Mouse (Mus musculus): ENCODE data around the gene Gm21887. TPM values are rescaled to one million over a fixed set of nuclear protein-coding genes. Genes with fewer than 3 reads are reported as not detected.
"Not testable (repeated sequence)": the region's sequence is repeated elsewhere in the genome, so short reads cannot be mapped to it uniquely, and the experiment has no call there.

Gene Gm21887
- total RNA-seq, 2 experiments from 2014 or later: 190 to 207 TPM

GRCm38 (mm10) chrX:169980203-169980556, 29.3 kb upstream of the Gm21887 start:
- DNase-seq (ENCODE audit: extremely low spot score in 1 of 2, low spot score in 2 of 2): peak in 1 of 2 experiments; percentile 42
- H3K4me3 ChIP-seq: not testable (repeated sequence)
- peak overlapping the region; percentile 24; the same call in 1 of the 2 replicates for H3K27ac ChIP-seq
- intact Hi-C loops (cut with DNase I): loop anchor here (5.0 kb wide), 1 partner anchor 183 kb away; no protein-coding TSS in a partner anchor

GRCm38 (mm10) chrX:169980809-169981289, 28.6 kb upstream of the Gm21887 start:
- no peak for TF ChIP-seq CTCF (IDR thresholded peaks at IDR 0.05)
- intact Hi-C loops (cut with DNase I): loop anchor here (5.0 kb wide), 1 partner anchor 184 kb away; no protein-coding TSS in a partner anchor
- Histone ChIP-seq H3K27ac (no peak overlapping the region), H3K4me3 (no peak overlapping the region)
- peak in 1 of 2 experiments; percentile 29 for DNase-seq (ENCODE audit: extremely low spot score in 1 of 2, low spot score in 2 of 2)

DNA sequence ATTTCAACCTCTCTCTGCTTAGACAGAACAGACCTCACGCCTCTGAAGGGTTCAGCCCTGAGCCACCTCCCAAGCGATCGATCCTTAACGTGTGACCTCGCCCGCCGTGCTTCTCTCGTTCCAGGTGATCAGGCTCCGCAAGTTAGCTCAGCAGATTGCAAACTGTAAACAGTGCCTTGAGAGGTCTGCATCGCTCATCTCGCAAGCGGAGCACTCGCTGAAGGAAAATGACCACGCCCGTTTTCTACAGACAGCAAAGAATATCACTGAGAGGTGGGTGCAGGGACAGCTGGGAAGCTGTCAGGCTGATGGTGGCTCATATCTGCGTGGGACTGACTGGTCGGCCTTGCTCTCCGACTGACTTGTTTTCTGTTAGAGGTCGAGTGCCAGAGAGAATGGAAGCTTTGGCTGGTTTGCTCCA, 27.7 kb upstream of the Gm21887 start:
- intact Hi-C loops (cut with DNase I): loop anchor here (5.0 kb wide), 1 partner anchor 184 kb away; no protein-coding TSS in a partner anchor
- H3K4me3 ChIP-seq: not testable (repeated sequence)
- peak overlapping the region; percentile 0; the same call in 1 of the 2 replicates for H3K27ac ChIP-seq
- DNase-seq (ENCODE audit: extremely low spot score in 1 of 2, low spot score in 2 of 2): peak; percentile 41 to 61

- peak in 1 of 2 experiments; percentile 36 for DNase-seq (ENCODE audit: extremely low spot score in 1 of 2, low spot score in 2 of 2)
Measured at GRCm38 (mm10) chrX:169982606-169983400, 26.7 kb upstream of the Gm21887 start.

GRCm38 (mm10) chrX:169983401-169984165, 25.9 kb upstream of the Gm21887 start:
- DNase-seq (ENCODE audit: extremely low spot score in 1 of 2, low spot score in 2 of 2): peak; percentile 18 to 51
- not testable (repeated sequence) for H3K4me3 ChIP-seq, H3K27ac ChIP-seq
- intact Hi-C loops (cut with DNase I): loop anchor here (5.0 kb wide), 1 partner anchor 186 kb away; no protein-coding TSS in a partner anchor

More at GRCm38 (mm10) chrX:169982606-169983400, 26.7 kb upstream of the Gm21887 start:
- not testable (repeated sequence) for H3K4me3 ChIP-seq, H3K27ac ChIP-seq
- intact Hi-C loops (cut with DNase I): loop anchor here (5.0 kb wide), 1 partner anchor 186 kb away; no protein-coding TSS in a partner anchor

DNA sequence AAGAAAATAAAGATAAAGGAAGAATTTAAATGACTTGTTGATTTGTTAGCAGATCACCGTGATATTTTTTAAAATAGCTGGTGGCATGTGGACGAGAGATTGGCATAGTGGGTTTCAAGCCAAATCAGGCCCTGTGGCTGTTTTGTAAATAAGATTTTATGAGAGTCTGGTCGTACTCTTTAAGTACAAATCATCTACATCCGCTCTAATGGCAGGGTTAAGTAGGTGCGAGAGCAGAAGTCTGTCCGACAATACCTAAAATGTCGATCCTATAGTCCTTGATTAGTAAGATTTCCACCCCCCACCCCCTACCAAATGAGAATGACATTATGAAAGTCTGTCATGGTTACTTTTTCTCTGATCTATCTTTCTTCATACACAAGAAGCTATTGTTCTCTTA, 25.1 kb upstream of the Gm21887 start:
- intact Hi-C loops (cut with DNase I): loop anchor here (5.0 kb wide), 1 partner anchor 187 kb away; no protein-coding TSS in a partner anchor
- H3K4me3 ChIP-seq, H3K27ac ChIP-seq: not testable (repeated sequence)
- peak in 1 of 2 experiments; percentile 13 for DNase-seq (ENCODE audit: extremely low spot score in 1 of 2, low spot score in 2 of 2)

- DNase-seq (ENCODE audit: extremely low spot score in 1 of 2, low spot score in 2 of 2): peak; percentile 20 to 55
- not testable (repeated sequence) for H3K4me3 ChIP-seq, H3K27ac ChIP-seq
- intact Hi-C loops (cut with DNase I): loop anchor here (5.0 kb wide), 1 partner anchor 188 kb away; no protein-coding TSS in a partner anchor
Measured at GRCm38 (mm10) chrX:169984853-169985252, 24.6 kb upstream of the Gm21887 start.

DNA sequence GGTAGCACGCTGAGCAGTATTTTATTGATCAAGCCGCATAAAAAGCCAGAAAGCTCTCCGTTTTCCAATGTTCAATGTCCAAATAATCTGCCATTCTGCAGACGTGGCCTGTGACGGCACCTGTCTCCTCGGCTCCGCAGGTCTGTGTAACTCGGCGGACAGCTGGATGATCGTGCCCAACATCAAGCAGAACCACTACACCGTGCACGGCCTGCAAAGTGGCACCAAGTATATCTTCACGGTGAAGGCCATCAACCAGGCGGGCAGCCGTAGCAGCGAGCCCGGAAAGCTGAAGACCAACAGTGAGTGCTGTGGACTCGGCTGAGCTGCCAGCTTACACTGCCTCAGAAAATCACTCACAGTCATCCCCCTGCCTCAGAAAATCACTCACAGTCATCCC, 23.7 kb upstream of the Gm21887 start:
- H3K4me3 ChIP-seq, H3K27ac ChIP-seq: not testable (repeated sequence)
- peak; percentile 53 to 70 for DNase-seq (ENCODE audit: extremely low spot score in 1 of 2, low spot score in 2 of 2)
- intact Hi-C loops (cut with DNase I): loop anchor here (1.0 kb wide), 1 partner anchor 69 kb away; no protein-coding TSS in a partner anchor

DNA sequence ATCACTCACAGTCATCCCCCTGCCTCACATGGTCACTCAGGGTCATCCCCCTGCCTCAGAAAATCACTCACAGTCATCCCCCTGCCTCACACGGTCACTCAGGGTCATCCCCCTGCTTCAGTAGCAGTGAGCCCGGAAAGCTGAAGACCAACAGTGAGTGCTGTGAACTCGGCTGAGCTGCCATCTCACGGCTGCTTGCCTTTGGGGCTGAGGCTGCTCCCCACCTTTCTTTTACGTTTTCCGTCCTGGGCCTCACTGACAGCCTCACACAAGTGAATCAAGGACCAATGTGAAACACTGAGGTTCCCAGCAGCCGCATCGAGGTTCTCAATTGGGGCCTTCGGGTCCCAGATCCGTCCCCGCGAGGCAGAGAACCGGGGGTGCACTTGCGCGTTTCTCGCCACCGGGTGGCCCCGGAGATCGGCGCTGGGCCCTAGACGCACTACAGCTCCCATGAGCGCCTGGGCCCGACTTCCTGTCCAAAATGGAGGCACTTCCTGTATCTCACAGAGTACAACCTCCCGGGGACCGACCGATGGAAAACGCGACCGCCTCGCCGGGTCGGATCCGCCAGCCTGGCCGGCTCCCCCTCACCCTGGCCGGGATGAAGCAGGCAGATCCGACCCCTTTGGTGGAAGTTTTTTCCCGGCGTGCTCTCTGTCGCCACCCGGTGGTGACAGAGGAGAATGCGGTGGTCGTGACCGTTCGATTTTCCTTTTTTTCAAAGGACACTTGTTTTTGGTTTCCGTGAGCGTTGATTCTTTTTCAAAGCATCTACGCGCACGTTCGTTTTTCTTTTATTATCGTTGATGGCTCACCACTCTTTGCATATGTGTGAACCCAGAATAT, 22.7 kb upstream of the Gm21887 start:
- H3K27ac ChIP-seq: peak overlapping the region; percentile 10
- intact Hi-C loops (cut with DNase I): loop anchor here (1.0 kb wide), 1 partner anchor 70 kb away; no protein-coding TSS in a partner anchor
- peak overlapping the region; percentile 30 for H3K4me3 ChIP-seq
- peak; percentile 88 to 91 for DNase-seq (ENCODE audit: extremely low spot score in 1 of 2, low spot score in 2 of 2)

- Histone ChIP-seq H3K4me3 (0 out of 2 replicates have a peak overlapping the region, but pooled peaks have one; percentile 0), H3K27ac (peak overlapping the region; percentile 1)
- intact Hi-C loops (cut with DNase I): not testable (repeated sequence)
- DNase-seq (ENCODE audit: extremely low spot score in 1 of 2, low spot score in 2 of 2): peak; percentile 63 to 79
Measured at GRCm38 (mm10) chrX:169987368-169987837, 22.1 kb upstream of the Gm21887 start.

DNA sequence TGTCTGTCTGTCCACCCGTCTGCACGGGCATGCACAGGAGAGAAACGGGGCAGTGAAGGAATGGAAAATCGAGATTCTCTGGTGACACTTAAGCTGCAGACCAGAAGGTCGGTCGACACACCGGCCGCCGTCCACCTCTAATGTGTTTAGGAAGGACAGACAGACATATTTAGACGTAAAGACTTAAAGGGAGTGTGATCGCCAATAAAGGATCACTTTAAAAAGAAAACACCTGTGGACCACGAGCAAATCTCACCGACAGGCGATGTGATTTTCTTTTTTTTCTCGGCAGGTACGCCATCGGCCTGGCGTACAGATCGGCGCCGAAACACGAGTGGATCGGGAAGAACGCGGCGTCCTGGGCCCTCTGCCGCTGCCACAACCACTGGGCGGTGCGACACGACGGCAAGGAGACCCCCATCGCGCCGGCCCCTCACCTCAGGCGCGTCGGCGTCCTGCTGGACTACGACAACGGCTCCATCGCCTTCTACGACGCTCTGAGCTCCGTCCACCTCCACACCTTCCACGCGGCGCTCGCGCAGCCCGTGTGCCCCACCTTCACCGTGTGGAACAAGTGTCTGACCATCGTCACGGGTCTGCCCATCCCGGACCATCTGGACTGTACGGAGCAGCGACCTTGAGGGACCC, 20.8 kb upstream of the Gm21887 start:
- intact Hi-C loops (cut with DNase I); H3K27ac ChIP-seq; H3K4me3 ChIP-seq: not testable (repeated sequence)
- peak; percentile 46 to 79 for DNase-seq (ENCODE audit: extremely low spot score in 1 of 2, low spot score in 2 of 2)

DNA sequence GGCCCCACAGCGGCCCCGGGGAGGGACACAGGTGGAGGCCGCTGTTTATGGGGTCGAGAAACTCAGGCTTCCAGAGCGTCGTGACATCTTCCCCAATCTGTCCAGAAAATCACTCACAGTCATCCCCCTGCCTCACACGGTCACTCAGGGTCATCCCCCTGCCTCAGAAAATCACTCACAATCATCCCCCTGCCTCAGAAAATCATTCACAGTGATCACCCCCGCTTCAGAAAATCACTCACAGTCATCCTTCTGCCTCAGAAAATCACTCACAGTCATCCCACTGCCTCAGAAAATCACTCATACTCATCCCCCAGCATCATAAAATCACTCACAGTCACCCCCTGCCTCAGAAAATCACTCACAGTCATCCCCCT, 20.3 kb upstream of the Gm21887 start:
- intact Hi-C loops (cut with DNase I); H3K27ac ChIP-seq; H3K4me3 ChIP-seq: not testable (repeated sequence)
- DNase-seq (ENCODE audit: extremely low spot score in 1 of 2, low spot score in 2 of 2): peak in 1 of 2 experiments; percentile 8

Data from left cerebral cortex, adult 2 months (tissue).